Mouse (Mus musculus) right cerebral cortex, postnatal 4 days (tissue): ENCODE measurements at regions not wholly inside any gene's neighbourhood (a gene's known extent, or its start where the extent isn't known, plus 50 kb on each side); places are given as distances from the start of the nearest gene placed in this dataset.

ENCODE experiments used
- DNase-seq: peaks from one replicate; pipeline ENCODE4 v3.0.0-alpha.2; 2022

GRCm38 (mm10) chr5:102295564-102295963 is 185.6 kb upstream of the Arhgap24 start:
- DNase-seq, result no peak

GRCm38 (mm10) chr5:102306309-102306708 is 174.9 kb upstream of the Arhgap24 start:
- no peak for DNase-seq

DNA sequence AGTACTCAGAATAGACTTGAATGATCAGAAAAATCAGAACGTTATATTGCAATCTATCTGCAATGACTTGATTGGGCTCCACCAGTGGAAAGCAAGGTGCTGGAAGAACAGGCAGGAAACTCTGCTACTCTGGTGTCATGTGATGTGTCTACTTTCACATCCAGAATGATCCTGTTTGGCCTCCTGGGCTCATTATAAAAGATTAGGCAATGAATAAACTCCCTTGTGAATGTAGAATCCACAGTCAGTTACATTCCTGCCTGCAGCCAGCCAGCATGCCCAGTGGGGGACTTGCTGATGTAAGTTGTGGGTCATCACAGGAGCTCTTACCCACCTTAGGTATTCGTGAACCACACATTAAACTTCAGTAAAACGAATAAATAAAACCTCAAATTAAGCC is 174.5 kb upstream of the Arhgap24 start:
- DNase-seq, result no peak

DNA sequence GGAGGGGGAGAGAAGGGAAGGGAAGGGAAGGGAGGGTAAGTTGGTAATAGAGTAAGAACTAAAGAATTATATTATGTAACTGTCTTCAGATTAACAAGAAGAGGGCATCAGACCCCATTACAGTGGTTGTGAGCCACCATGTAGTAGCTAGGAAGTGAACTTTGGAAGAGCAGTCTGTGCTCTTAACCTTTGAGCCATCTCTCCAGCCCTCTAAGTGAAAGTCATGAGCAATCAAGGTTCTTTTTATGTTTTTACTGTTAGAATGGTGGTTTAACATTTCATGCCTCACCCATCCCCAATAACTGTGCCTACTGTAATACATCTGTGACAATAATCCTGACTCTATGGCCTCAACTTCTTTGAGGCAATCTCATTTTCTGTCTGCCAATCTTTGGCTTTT is 169.6 kb upstream of the Arhgap24 start:
- DNase-seq, result no peak

DNA sequence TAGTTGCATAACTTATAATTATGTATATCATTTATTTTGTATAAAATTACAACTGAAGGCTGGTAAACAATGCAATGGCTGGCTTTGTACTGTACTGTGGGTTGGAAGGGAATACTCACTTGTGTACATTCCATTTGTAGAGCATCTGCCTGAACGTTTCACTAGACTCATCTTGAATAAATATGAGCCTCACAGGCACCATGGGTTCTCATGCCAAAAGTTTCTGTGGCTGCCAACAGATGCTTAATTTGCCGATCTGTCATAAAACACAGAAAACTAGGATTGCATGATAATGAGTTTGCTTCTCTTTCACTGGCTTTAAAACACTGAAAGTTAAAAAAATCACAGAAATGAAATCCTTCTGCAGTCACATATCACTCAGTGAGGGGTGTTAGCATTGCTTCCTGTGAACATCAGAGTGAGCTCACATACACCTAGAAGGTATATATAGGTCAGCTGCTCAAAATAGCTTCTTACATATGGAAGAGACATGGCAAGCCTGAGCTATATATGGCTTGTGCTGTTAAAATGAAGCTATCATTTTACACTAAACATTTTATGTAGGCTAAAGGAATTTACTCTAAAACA is 152.9 kb upstream of the Arhgap24 start:
- DNase-seq, result peak; percentile 34

- DNase-seq, result no peak
These were observed 147.3 kb upstream of the Arhgap24 start for GRCm38 (mm10) chr5:102333894-102334293.

DNA sequence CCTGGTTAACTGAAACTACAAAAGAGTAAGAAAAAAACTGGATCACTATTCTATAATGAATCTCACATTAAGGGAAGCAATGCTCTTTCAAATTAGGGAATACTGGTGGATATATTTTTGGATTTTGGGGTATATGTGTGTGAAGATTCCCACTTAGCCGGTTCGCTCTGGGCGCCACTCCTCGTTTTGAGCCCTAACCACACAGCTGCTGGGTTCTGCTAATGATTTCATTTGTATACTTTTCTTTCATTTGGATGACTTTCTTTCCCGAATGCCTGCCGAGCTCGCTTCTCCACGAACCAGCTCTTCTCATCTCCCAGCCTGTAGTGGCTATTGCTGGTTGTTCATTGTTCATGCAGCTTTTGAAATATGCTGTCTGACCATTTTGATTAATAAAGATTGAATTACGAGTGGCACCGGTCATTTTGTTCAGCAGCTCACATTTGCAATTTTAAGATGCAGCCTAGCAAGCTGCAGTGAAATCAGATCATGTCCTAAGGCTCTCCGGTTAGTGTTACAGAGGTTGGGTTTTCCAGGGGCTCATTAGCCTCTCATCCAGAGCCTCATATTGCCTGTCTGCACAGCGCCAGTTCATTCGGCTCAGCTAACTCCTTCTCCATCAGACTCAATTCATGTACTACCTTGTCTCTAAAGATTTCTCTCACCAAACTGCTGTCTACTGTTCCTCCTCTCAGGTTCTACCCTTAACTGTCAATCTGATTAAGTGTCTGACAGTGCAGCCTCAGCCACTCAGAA is 146.6 kb upstream of the Arhgap24 start:
- peak; percentile 5 for DNase-seq

GRCm38 (mm10) chr5:102366481-102366880 is 114.7 kb upstream of the Arhgap24 start:
- no peak for DNase-seq

DNA sequence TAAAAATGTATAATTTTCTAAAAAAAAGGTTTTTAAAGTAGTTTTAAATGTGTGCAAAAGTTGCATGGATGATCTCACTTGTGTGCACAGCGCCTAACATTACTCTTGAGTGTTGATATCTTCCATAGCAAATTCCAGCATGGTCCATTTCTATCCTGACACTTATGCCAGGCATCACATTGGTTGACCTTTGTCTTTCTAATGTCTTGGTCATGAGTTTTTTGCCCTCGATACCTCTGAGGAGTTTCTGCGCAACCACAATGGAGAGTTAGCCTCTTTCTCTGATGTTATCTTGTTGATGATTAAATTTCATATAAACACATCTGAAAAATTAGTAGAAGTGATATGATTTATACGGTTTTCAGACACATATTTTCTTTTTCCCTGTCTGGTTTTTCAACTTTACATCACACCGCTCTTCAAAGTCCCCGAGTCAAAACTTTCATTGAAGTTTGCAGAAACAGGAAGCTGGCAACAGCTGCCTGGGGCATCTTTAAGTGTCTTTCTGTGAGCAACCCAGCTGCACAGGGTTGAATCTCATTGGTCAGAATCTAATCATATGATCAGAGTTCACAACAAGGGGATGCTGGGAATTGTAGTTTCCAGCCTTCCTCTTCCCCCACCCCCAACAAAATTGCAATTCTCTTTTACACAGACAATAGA is 107.8 kb upstream of the Arhgap24 start:
- peak; percentile 6 for DNase-seq

DNA sequence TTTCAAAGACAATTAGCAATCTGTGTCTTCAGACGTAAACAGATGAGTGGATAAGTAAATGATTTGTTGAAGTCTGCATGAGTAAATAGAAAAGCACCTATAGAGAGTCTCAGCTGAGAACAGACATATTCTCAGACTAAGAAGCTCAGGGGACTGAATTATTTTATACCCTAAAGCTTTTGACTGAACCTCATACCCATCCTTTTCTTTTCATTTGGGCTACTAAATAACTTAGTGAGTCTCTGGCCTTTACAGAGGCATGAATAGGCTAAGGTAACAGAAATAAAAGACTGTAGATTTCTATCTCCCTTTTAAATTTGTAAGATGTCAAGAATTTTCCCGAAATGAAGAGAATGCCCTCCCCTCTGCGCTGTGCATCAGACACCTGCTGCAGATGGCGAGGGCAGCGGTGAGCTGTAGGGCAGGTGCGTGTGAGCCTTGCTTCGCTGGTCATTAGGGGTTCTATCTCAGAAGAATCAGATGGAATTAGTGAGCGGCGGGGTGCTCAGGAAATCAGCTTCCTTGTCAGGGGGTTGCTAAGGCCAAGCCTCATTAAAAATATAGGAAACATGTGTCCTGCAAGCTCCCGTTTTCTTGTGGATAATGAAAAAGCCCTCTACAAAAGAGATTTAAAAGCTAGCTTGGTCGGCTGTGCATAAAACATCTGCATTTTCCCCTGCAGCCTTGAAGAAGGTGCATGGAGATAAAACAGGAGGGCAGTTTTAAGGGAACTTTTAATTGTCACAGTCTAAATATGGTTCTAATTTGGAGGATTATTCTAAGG is 107.0 kb upstream of the Arhgap24 start:
- DNase-seq, result no peak

GRCm38 (mm10) chr5:102375339-102375738 is 105.9 kb upstream of the Arhgap24 start:
- DNase-seq, result no peak

DNA sequence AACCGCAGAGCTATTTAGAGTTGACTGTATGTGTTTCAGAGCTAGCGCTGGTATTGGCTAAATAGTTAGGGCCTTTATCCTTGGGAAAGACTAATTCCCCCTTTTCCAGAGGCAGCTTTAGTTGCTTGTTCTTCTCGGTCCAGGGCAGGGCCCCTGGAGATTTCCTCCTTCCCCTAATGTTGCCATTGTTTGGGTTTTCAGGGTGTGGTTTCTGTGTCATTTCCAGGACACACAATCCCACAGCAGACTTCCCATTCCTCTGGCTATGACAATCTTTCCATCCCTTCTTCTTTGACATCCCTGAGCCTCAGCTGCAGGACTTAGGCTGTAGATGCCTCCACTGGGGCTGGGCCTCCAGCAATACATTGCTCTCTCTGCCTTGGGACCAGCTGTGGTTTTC is 87.2 kb upstream of the Arhgap24 start:
- no peak for DNase-seq

GRCm38 (mm10) chr5:102395608-102396146 is 85.5 kb upstream of the Arhgap24 start:
- no peak for DNase-seq

- DNase-seq, result no peak
These were observed 82.2 kb upstream of the Arhgap24 start for GRCm38 (mm10) chr5:102399006-102399405.

- DNase-seq, result no peak
These were observed 63.5 kb upstream of the Arhgap24 start for GRCm38 (mm10) chr5:102417642-102418041.

- DNase-seq, result no peak
These were observed 62.1 kb upstream of the Arhgap24 start for GRCm38 (mm10) chr5:102419089-102419488.

GRCm38 (mm10) chr5:102424636-102425242 is 56.5 kb upstream of the Arhgap24 start:
- DNase-seq, result no peak

- no peak for DNase-seq
These were observed 52.9 kb upstream of the Arhgap24 start for GRCm38 (mm10) chr5:102428310-102428709.
